Mouse (Mus musculus): ENCODE results near the gene Syn3. TPM values are rescaled to one million over a fixed set of nuclear protein-coding genes. Genes with fewer than 3 reads are reported as not detected.
"Not testable (repeated sequence)": the region's sequence is repeated elsewhere in the genome, so short reads cannot be mapped to it uniquely, and the experiment has no call there.

Gene Syn3
- polyA plus RNA-seq, 1 experiment from 2014 or later = 7.6 TPM

- Histone ChIP-seq H3K36me3 (ENCODE audit: poor library complexity, severe bottlenecking) (no peaks in the 10 kb centered on the region), H3K9ac (no peak overlapping the region), H3K27me3 (no peaks in the 10 kb centered on the region), H3K4me2 (no peak overlapping the region), H3K4me3 (no peak overlapping the region), H3K4me1 (0 out of 2 replicates have a peak, but pooled peaks cover 10% of the 10 kb centered on the region), H3K27ac (no peak overlapping the region), H3K9me3 (replicated peaks) (no peaks in the 10 kb centered on the region)
- no peak for ATAC-seq
- WGBS = 64% methylated on average over 5 of the region's 5 CpGs
Observed at GRCm38 (mm10) chr10:86137589-86138173, 361.0 kb downstream of the Syn3 start.

GRCm38 (mm10) chr10:86137106-86137505 is 361.6 kb downstream of the Syn3 start:
- no peaks in the 10 kb centered on the region for H3K36me3 ChIP-seq (ENCODE audit: poor library complexity, severe bottlenecking)
- H3K27ac ChIP-seq = no peak overlapping the region
- no peak overlapping the region for H3K9ac ChIP-seq
- no peak for ATAC-seq
- 46% methylated on average over 3 of the region's 3 CpGs for WGBS
- H3K4me1 ChIP-seq = 0 out of 2 replicates have a peak, but pooled peaks cover 10% of the 10 kb centered on the region
- no peaks in the 10 kb centered on the region for H3K9me3 ChIP-seq (replicated peaks)
- no peaks in the 10 kb centered on the region for H3K27me3 ChIP-seq
- H3K4me2 ChIP-seq = no peak overlapping the region
- no peak overlapping the region for H3K4me3 ChIP-seq

DNA sequence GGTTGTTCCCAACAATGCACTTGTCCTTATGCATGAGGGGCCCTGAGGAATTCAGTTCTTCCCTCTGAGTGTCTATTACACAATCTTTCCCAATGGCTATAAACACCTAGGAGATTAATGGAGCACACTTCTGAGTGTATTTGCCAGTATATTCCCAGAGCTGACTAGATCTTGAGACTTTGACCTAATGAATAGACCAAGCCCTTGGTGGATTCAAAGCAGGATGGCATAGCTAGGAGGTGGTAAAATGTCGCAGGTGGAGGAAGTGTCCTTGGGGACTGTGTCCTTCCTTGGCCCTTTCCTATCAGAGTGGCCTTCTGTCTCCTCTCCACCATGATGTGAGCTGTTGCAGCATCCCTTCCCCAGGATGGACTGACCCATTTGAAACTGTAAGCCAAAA is 362.4 kb downstream of the Syn3 start:
- WGBS = 100% methylated on average over 1 of the region's 1 CpGs
- no peaks in the 10 kb centered on the region for H3K36me3 ChIP-seq (ENCODE audit: poor library complexity, severe bottlenecking)
- H3K27ac ChIP-seq = no peak overlapping the region
- no peak overlapping the region for H3K4me2 ChIP-seq
- no peak overlapping the region for H3K4me3 ChIP-seq
- H3K9me3 ChIP-seq (replicated peaks) = no peaks in the 10 kb centered on the region
- H3K27me3 ChIP-seq = no peaks in the 10 kb centered on the region
- no peak for ATAC-seq
- 0 out of 2 replicates have a peak, but pooled peaks cover 10% of the 10 kb centered on the region for H3K4me1 ChIP-seq
- H3K9ac ChIP-seq = no peak overlapping the region

GRCm38 (mm10) chr10:86134848-86135247 is 363.8 kb downstream of the Syn3 start:
- WGBS = 91% methylated on average over 6 of the region's 6 CpGs
- H3K4me1 ChIP-seq = 0 out of 2 replicates have a peak, but pooled peaks cover 10% of the 10 kb centered on the region
- no peak overlapping the region for H3K4me2 ChIP-seq
- no peaks in the 10 kb centered on the region for H3K36me3 ChIP-seq (ENCODE audit: poor library complexity, severe bottlenecking)
- no peak overlapping the region for H3K9ac ChIP-seq
- ATAC-seq = no peak
- no peaks in the 10 kb centered on the region for H3K27me3 ChIP-seq
- H3K4me3 ChIP-seq = no peak overlapping the region
- H3K27ac ChIP-seq = no peak overlapping the region
- no peaks in the 10 kb centered on the region for H3K9me3 ChIP-seq (replicated peaks)

DNA sequence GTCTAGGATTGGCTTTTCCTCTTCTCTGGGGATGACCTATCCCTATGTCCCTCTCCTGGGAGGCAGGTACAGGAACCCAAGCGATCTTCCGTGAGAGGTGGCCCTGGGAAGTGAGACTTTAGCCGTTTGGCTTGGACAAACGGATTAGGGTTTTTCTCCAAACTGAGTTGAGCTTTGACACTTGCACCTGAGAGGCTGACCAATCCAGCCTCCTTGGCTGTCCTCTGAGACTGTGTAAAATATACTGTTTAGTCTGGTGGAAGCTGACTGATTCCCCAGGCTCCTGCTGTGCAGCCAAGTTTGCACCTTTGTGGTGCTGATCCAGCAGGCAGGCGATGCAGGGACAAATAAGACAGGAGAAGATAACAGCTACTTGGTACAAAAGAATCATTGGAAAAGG is 364.4 kb downstream of the Syn3 start:
- no peak overlapping the region for H3K4me3 ChIP-seq
- no peaks in the 10 kb centered on the region for H3K27me3 ChIP-seq
- no peak for ATAC-seq
- H3K9ac ChIP-seq = no peak overlapping the region
- H3K9me3 ChIP-seq (replicated peaks) = no peaks in the 10 kb centered on the region
- no peaks in the 10 kb centered on the region for H3K36me3 ChIP-seq (ENCODE audit: poor library complexity, severe bottlenecking)
- no peak overlapping the region for H3K4me2 ChIP-seq
- WGBS = 81% methylated on average over 5 of the region's 5 CpGs
- no peak overlapping the region for H3K27ac ChIP-seq
- 0 out of 2 replicates have a peak, but pooled peaks cover 10% of the 10 kb centered on the region for H3K4me1 ChIP-seq

DNA sequence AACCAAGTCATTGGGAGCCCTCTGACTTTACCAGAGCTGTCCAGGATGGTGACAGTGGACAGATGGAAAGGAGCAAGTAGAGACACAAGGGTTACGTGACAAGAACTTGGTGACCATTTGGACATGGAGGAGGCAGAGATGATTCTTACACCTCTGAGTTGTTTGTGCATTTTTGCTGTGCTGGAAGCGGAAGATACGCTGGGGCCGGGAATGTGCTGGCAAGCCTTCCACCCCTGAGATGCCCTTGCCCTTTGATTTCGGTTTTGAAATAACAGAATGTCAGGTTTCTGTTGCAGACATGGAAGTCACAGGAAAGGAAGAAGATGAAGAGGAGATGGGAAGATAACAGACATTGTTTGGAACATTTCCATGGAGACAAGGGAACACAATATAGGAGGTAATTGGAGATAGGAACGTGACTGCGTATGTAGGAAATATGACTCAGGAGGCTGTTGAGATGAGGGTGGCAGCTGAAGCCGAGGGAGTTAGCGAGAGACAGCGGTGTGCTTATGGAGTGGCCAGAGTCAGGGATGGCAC is 366.2 kb downstream of the Syn3 start:
- no peak overlapping the region for H3K4me3 ChIP-seq
- no peak overlapping the region for H3K4me2 ChIP-seq
- H3K9me3 ChIP-seq (replicated peaks) = no peaks in the 10 kb centered on the region
- no peak for ATAC-seq
- H3K27ac ChIP-seq = no peak overlapping the region
- no peaks in the 10 kb centered on the region for H3K36me3 ChIP-seq (ENCODE audit: poor library complexity, severe bottlenecking)
- WGBS = 91% methylated on average over 10 of the region's 10 CpGs
- 0 out of 2 replicates have a peak, but pooled peaks cover 6% of the 10 kb centered on the region for H3K4me1 ChIP-seq
- H3K9ac ChIP-seq = no peak overlapping the region
- H3K27me3 ChIP-seq = no peaks in the 10 kb centered on the region

DNA sequence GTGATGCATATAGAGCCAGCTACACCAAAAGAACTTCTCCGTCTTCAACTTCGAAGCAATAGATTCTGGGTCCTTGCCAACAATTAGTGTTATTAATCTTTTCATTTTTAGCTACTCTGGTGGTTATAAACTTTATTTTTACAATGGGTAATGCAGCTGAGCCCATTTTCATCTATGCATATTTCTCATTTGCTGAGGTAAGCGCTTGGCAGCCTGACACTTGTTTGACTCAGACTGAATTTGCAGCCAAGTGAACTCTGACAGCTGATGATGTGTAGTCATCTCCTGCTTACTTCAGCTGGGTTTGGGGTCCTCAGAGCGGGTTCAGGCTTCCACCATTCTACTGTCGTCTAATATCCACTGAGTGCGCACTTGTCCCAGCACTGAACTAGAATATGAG is 369.6 kb downstream of the Syn3 start:
- no peak overlapping the region for H3K4me2 ChIP-seq
- WGBS = 93% methylated on average over 6 of the region's 6 CpGs
- no peaks in the 10 kb centered on the region for H3K9me3 ChIP-seq (replicated peaks)
- no peak overlapping the region for H3K27ac ChIP-seq
- no peak overlapping the region for H3K4me3 ChIP-seq
- H3K27me3 ChIP-seq = no peaks in the 10 kb centered on the region
- no peak overlapping the region for H3K9ac ChIP-seq
- H3K36me3 ChIP-seq (ENCODE audit: poor library complexity, severe bottlenecking) = no peaks in the 10 kb centered on the region
- no peaks in the 10 kb centered on the region for H3K4me1 ChIP-seq
- ATAC-seq = no peak

GRCm38 (mm10) chr10:86126478-86126877 is 372.2 kb downstream of the Syn3 start:
- no peaks in the 10 kb centered on the region for H3K9me3 ChIP-seq (replicated peaks)
- no peak overlapping the region for H3K4me3 ChIP-seq
- no peaks in the 10 kb centered on the region for H3K4me1 ChIP-seq
- no peaks in the 10 kb centered on the region for H3K36me3 ChIP-seq (ENCODE audit: poor library complexity, severe bottlenecking)
- H3K27me3 ChIP-seq = no peaks in the 10 kb centered on the region
- no peak overlapping the region for H3K27ac ChIP-seq
- H3K9ac ChIP-seq = no peak overlapping the region
- ATAC-seq = no peak
- WGBS = 90% methylated on average over 11 of the region's 11 CpGs
- no peak overlapping the region for H3K4me2 ChIP-seq

DNA sequence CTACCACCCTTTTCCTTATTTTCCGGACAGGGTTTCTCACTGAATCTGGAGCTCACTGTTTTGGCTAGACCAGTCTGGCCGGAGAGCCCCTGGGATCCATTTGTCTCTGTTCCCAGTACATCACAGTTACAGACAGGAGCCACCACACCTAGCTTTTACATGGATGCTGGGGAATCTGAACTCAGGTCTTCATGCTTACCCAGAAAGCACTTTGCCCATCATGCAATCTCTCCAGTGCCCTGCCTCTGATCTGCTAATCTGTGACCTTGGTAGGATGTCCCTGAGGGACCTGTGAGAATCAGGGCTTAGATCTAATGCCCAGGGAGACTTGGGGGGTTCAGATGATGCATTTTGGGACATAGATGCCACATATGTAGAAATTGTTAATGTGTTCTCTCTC is 373.3 kb downstream of the Syn3 start:
- no peak overlapping the region for H3K9ac ChIP-seq
- ATAC-seq = no peak
- H3K27me3 ChIP-seq = no peaks in the 10 kb centered on the region
- H3K4me2 ChIP-seq = no peak overlapping the region
- no peaks in the 10 kb centered on the region for H3K36me3 ChIP-seq (ENCODE audit: poor library complexity, severe bottlenecking)
- 94% methylated on average over 2 of the region's 2 CpGs for WGBS
- H3K9me3 ChIP-seq (replicated peaks) = no peaks in the 10 kb centered on the region
- H3K27ac ChIP-seq = no peak overlapping the region
- no peaks in the 10 kb centered on the region for H3K4me1 ChIP-seq
- no peak overlapping the region for H3K4me3 ChIP-seq

- WGBS = 80% methylated on average over 4 of the region's 4 CpGs
- no peaks in the 10 kb centered on the region for H3K9me3 ChIP-seq (replicated peaks)
- H3K27ac ChIP-seq = no peak overlapping the region
- no peak overlapping the region for H3K9ac ChIP-seq
- H3K36me3 ChIP-seq (ENCODE audit: poor library complexity, severe bottlenecking) = no peaks in the 10 kb centered on the region
- H3K27me3 ChIP-seq = no peaks in the 10 kb centered on the region
- no peak overlapping the region for H3K4me2 ChIP-seq
- ATAC-seq = no peak
- H3K4me1 ChIP-seq = no peaks in the 10 kb centered on the region
- H3K4me3 ChIP-seq = no peak overlapping the region
Observed at GRCm38 (mm10) chr10:86124115-86124514, 374.6 kb downstream of the Syn3 start.

DNA sequence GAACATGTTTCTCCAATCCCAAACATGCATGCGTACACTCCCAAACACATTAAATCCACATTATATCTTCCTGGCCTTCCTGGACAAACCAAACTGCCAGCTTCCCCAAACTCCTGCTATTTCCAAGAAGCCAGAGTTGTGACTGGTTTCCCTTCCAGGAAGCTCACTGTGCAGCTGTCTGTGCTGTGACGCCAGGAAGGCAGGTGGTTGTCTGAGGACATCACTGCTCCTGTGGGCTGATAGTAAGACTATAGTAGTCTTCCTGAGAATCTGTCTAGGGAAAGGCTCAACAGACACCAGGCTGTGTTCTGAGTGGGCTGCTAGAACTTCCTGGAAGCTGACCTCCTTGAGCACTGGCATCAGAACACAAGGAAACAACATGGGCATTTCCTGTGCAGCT is 375.5 kb downstream of the Syn3 start:
- H3K27ac ChIP-seq = no peak overlapping the region
- H3K27me3 ChIP-seq = no peaks in the 10 kb centered on the region
- no peaks in the 10 kb centered on the region for H3K9me3 ChIP-seq (replicated peaks)
- H3K4me3 ChIP-seq = no peak overlapping the region
- no peak for ATAC-seq
- no peak overlapping the region for H3K9ac ChIP-seq
- H3K36me3 ChIP-seq (ENCODE audit: poor library complexity, severe bottlenecking) = no peaks in the 10 kb centered on the region
- WGBS = 88% methylated on average over 2 of the region's 2 CpGs
- no peaks in the 10 kb centered on the region for H3K4me1 ChIP-seq
- H3K4me2 ChIP-seq = no peak overlapping the region

- WGBS = 95% methylated on average over 10 of the region's 10 CpGs
- H3K4me3 ChIP-seq; H3K27me3 ChIP-seq; H3K4me2 ChIP-seq; ATAC-seq; H3K27ac ChIP-seq; H3K9me3 ChIP-seq (replicated peaks); H3K36me3 ChIP-seq (ENCODE audit: poor library complexity, severe bottlenecking); H3K4me1 ChIP-seq; H3K9ac ChIP-seq: not testable (repeated sequence)
Observed at GRCm38 (mm10) chr10:86122456-86122855, 376.2 kb downstream of the Syn3 start.

GRCm38 (mm10) chr10:86116268-86116667 is 382.4 kb downstream of the Syn3 start:
- 76% methylated on average over 2 of the region's 2 CpGs for WGBS
- no peak overlapping the region for H3K9ac ChIP-seq
- ATAC-seq = no peak

More at GRCm38 (mm10) chr10:86116268-86116667, 382.4 kb downstream of the Syn3 start:
- no peak overlapping the region for H3K27ac ChIP-seq
- H3K36me3 ChIP-seq (ENCODE audit: poor library complexity, severe bottlenecking) = no peaks in the 10 kb centered on the region
- no peaks in the 10 kb centered on the region for H3K9me3 ChIP-seq (replicated peaks)
- H3K4me1 ChIP-seq = no peaks in the 10 kb centered on the region
- no peaks in the 10 kb centered on the region for H3K27me3 ChIP-seq
- no peak overlapping the region for H3K4me3 ChIP-seq
- no peak overlapping the region for H3K4me2 ChIP-seq
